7 mouse cellular contexts compared by ENCODE assay signal in the genomic region with DNA sequence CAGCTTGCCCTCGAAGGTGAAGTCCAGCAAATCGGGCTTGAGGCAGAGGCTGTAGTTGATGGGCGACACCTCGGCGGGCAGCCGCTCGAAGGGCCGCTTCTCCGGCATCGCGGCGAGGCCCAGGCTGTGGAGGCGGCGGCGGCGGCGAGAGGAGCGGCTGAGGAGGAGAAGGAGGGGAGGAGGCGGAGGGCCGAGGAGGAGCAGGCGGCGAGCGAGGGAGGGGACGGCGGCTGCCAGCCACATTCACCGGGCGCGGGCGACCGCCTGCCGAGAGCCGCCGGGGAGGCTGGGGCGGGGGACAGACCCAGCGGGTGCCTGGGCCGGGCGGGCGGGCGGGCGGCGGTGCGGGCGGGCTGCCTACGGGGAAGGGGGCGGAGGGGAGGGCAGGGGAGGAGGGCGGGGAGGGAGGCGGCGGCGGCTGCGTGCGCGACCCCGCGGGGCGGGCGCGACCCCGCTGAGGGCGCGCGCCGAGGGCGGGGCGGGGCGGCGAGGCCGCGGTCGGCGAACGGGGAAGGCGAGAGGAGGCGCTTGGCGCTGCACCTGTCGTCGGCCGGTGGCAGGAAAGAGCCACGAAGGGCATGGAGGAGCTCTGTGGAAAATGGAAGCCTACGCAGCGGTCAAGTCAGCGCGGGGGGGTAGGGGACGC. TPM values are rescaled to one million over a fixed set of nuclear protein-coding genes. Genes with fewer than 3 reads are reported as not detected.
DNase-seq lines count a peak whose midpoint lies in the region; ATAC-seq lines count a peak whose summit lies in the region.

TSS of gene Npepps (minus strand) at position 423 of the 646 bp plus-strand sequence.

- H3K27me3 ChIP-seq in intestine, embryonic 15.5 days (replicated peaks): no peaks in the 10 kb centered on the region
- no peaks in the 10 kb centered on the region for H3K27me3 ChIP-seq in midbrain, embryonic 11.5 days (ENCODE audit: control insufficient read depth, insufficient read depth, low read length)

- no peaks in the 10 kb centered on the region for H3K36me3 ChIP-seq in intestine, embryonic 15.5 days
- no peaks in the 10 kb centered on the region for H3K36me3 ChIP-seq in midbrain, embryonic 11.5 days (ENCODE audit: control insufficient read depth, insufficient read depth, low read length)

- H3K4me1 ChIP-seq in intestine, embryonic 15.5 days (replicated peaks): peaks cover 13% of the 10 kb centered on the region
- H3K4me1 ChIP-seq in midbrain, embryonic 11.5 days (ENCODE audit: control insufficient read depth, insufficient read depth, low read length): peaks cover 13% of the 10 kb centered on the region

- H3K4me3 ChIP-seq in intestine, embryonic 15.5 days (replicated peaks): peak within 1 kb of the TSS; percentile 100
- H3K4me3 ChIP-seq in midbrain, embryonic 11.5 days (ENCODE audit: low read depth, low read length): peak within 1 kb of the TSS; percentile 99

- H3K9me3 ChIP-seq in intestine, embryonic 15.5 days: no peaks in the 10 kb centered on the region
- H3K9me3 ChIP-seq in midbrain, embryonic 11.5 days (ENCODE audit: control insufficient read depth, low read length): no peaks in the 10 kb centered on the region

- DNase-seq in adrenal gland, adult 8-10 months: peak; percentile 58
- DNase-seq in embryo, embryonic 11 days: peak; percentile 89
- DNase-seq in gastrocnemius, postnatal 36 days: peak; percentile 66 to 69
- peak; percentile 77 for DNase-seq in left cerebral cortex, postnatal 4 days
- peak; percentile 98 for DNase-seq in midbrain, embryonic 11.5 days (ENCODE audit: low spot score, missing footprints)
- peak; percentile 76 for DNase-seq in right cerebral cortex, postnatal 4 days

- intact Hi-C loops in gastrocnemius, postnatal 36 days (cut with DNase I): loop anchor here (1.0 kb wide), 1 partner anchor 30 kb away; no protein-coding TSS in a partner anchor
- intact Hi-C loops in left cerebral cortex, postnatal 4 days (cut with DNase I): no loop called here

- WGBS in intestine, embryonic 15.5 days: under 1% methylated on average over 32 of the region's 83 CpGs
- under 1% methylated on average over 61 of the region's 83 CpGs for WGBS in midbrain, embryonic 11.5 days

- peak within 1 kb of the TSS; percentile 72 for H3K4me2 ChIP-seq in intestine, embryonic 15.5 days (replicated peaks)
- H3K4me2 ChIP-seq in midbrain, embryonic 11.5 days: peak within 1 kb of the TSS; percentile 71

- peak within 1 kb of the TSS; percentile 100 for H3K9ac ChIP-seq in intestine, embryonic 15.5 days
- peak within 1 kb of the TSS; percentile 98 for H3K9ac ChIP-seq in midbrain, embryonic 11.5 days (ENCODE audit: low read length)

- ATAC-seq in intestine, embryonic 15.5 days: peak; percentile 80
- ATAC-seq in midbrain, embryonic 11.5 days (ENCODE audit: low FRiP score): peak; percentile 75

- H3K27ac ChIP-seq in intestine, embryonic 15.5 days: peak within 1 kb of the TSS; percentile 97
- H3K27ac ChIP-seq in midbrain, embryonic 11.5 days (ENCODE audit: low read depth, low read length): peak within 1 kb of the TSS; percentile 98

RNA-seq across cellular contexts. Expression of gene Npepps, which starts in this region (rescaled TPM):
- 100 to 1,000 TPM in 2 of 4 experiments, 10 to 100 TPM in 2; 79.8 to 128 (median 106) TPM for total RNA-seq in adrenal gland, adult 8-10 months (2022)
- total RNA-seq in gastrocnemius, postnatal 36 days (2021): 10 to 100 TPM; 51.5 to 56.9 TPM
- polyA plus RNA-seq in intestine, embryonic 15.5 days (2015; fragmentation: Nextera tagmentation; extraction: Ambion mirVana): 77.3 and 84.1 TPM in 2 replicates
- total RNA-seq in left cerebral cortex, postnatal 4 days (2021): 100 to 1,000 TPM; 178 to 180 TPM
- polyA plus RNA-seq in midbrain, embryonic 11.5 days (2014; fragmentation: Nextera tagmentation; extraction: Ambion mirVana): 92.6 and 101 TPM in 2 replicates

Comparison
In these comparisons a context has a peak if more than half of its experiments do, and no peak if none do; other contexts are left out.
1. Peak in every context shown above with its lines: DNase-seq, ATAC-seq, H3K4me3 ChIP-seq and H3K27ac ChIP-seq.